Mouse (Mus musculus): ENCODE data around the gene Thegl.
"Not testable (repeated sequence)": the region's sequence is repeated elsewhere in the genome, so short reads cannot be mapped to it uniquely, and the experiment has no call there.

The Thegl gene

DNA sequence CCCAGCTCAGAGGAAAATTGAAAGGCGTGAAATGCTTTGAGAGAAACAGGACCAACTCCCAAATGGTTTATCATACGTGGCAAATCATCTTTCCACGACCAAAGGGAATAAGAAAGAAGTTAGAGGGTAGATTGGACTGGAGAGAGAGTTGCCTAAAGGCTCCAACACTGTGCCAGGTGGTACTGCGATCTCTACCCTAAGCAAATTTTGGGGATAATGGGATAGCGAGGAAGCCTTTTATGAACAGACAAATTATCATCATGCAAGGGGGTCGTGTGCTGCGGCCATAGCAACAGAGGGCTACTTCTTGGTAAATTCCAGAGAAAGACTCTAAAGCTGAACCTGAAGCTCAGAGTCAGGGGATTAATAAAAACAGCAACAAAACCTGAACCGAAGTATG, 78.1 kb downstream of the Thegl start:
- in situ Hi-C loops (cut with MseI, MboI), result loop anchor here in 1 of 2 experiments (5.0 kb wide), 1 partner anchor 73 kb away; no protein-coding TSS in a partner anchor

DNA sequence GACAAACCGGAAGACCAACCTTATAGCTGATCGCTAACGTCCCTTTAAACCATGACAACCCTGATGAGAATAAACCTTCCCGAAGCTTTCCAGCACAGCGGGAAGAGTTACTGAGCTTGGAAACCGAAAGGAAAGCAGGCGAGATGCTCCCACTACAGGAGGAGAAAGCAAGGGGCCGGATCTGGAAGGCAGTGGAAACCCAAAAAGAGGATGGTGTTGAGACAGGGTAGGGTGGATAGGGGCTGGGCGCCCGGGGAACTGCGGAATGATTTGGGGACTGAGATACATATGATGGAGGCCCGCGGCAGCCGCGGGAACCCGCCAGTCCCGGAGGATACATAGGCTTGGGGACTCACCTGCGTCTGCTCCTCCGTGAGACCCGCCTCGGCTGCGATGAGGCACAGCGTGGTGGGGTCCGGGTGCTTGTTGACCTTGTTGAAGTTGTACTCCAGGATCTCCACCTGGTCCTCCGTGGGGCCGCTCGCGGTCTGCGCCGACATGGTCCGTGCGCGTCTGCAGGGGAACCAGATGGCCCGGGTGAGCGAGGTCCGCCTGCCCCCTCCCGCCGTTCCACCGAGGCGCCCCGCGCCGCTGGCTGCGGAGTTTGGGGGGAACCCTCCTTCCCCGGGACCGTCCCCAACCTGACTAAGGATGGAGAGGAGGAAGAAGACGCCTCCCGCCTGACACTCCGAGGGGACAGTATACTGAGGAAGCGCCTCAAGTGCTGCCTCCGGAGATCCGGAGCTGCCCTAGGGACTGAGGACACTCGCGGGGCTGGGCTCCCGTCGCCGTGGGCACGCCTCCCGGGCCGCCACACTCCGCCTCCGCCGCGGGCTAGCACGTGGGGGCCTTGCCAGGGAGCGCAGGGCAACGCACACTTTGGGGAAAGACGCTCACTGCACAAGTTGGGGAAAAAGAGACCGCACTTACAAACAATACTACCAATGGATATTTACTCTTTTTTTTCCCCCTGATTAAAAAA, 79.0 kb downstream of the Thegl start:
- in situ Hi-C loops (cut with MseI, MboI), result loop anchor here in 1 of 2 experiments (5.0 kb wide), 1 partner anchor 72 kb away; no protein-coding TSS in a partner anchor

DNA sequence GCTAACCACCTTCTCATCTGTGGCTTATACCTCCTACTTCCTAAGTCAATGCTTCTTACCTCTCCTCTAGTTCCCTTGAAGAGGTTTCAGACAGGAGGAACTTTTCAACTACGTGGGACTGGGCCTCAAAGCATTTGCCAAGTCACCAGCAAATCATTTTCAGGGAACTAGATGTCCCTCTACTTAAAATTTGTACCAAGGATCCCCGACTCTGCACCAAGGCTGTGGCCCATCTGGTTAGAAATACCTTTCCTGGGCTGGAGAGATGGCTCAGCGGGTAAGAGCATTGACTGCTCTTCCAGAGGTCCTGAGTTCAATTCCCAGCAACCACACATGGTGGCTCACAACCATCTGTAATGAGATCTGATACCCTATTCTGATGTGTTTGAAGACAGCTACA, 80.4 kb downstream of the Thegl start:
- in situ Hi-C loops (cut with MseI, MboI), result not testable (repeated sequence)

- in situ Hi-C loops (cut with MseI, MboI), result no loop called here
These were observed 81.9 kb downstream of the Thegl start for GRCm38 (mm10) chr5:77097686-77098085.

DNA sequence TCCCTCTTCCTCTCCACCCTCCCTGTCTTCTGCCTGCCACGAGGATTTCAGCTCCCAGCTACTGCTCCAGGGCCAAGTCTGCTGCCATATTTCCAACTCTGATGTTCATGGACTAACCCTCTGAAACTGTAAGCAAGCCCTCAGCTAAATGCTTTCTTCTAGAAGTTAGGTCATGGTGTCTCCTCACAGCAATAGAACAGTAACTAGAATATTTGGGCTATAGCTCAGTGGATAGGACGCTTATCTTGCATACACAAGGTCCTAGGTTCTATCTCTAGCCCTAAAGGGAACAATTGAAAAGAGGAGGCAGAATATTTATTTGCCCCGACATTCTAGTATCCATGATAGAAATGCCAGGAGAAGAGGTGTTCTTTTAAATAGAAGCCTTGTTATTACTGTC, 83.1 kb downstream of the Thegl start:
- in situ Hi-C loops (cut with MseI, MboI), result no loop called here

DNA sequence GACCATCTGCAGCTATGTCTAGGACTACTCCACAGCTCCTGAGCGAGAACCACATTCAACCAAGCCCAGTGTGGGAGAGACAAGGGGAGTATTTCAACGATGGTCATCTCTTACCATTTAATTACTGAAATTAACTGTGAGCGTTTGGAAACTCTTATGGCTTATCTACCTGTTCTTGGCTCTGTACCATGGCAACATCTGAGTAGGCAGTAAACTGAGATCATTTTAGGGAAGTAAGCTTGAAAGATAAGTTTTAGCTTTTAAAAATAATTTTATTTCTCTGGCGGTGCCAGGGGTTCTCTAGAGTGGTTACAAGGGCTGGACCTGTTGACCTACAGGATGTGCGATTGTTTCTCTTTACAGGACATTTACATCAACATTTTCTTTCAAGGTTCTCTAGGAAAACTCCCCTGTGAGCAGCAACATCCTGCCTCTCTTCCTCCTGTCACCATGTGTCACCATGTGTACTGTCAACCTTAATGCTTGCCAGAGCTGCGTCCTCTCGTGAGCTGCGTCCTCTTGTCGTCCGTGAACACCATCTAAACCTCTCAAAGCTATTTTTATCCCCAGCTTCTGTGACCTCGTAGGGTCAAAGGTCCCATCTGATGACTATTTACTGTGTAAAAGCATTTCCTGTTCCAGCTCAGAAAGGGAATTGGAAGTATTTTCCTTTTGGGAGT, 83.6 kb downstream of the Thegl start:
- in situ Hi-C loops (cut with MseI, MboI), result no loop called here

GRCm38 (mm10) chr5:77099997-77100380, 84.2 kb downstream of the Thegl start:
- in situ Hi-C loops (cut with MseI, MboI), result no loop called here

DNA sequence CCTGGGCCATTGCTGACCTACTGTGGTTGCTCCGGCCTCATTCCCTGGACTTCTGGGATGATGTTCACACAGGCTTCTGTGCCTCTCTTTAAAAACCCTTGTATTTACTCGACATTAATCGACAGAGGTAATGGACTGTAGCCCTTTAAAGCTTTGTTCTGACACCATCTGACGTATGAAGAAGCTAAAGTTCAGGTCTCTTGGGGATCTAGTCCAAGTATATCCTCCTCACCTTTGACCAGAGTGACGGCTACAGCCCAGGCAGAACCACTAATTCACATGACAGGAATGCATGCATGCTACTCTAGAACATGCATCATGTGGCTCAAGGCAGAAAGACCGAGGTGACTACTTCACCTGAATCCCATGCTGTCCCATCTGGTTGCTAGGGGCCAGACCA, 84.9 kb downstream of the Thegl start:
- in situ Hi-C loops (cut with MseI, MboI), result no loop called here

DNA sequence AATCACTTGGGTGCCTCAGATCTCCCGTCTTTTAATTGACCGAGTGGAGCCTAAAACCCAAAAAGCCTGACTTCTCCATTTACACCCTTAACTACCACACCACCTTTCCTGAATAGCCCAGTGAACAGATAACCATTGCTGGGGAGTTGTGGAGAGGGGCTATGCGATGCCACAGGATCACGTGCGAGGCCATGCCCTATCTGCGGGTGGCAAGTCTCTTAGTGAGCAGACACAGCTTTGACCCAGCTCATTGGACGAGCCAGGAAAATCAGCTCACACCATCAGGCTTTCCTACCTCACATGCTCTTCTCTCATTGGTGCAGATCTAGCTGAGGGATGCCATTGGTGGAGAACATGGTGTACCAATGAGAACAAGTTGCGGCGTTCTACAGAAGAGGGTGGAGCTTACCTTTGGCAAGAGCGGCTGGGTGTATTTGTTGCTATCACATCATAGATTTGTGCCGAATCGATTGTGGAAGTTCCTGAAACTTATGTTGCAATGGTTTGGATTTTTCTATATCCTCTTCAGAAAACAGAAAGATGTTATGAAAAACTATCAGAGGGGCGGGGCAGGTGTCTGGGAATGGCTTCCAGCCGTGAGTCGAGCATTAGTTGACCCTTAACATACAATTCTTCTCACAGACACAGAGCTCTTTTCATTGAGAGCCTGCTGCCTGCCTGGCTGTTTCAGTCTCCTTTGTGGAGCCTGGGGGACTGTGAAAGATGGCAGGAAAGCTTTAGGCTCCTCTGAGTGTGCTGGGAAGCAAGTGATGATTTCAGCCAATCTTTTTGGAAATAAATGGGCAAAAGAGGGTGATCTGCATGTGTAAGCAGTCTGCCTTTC, 86.9 kb downstream of the Thegl start:
- in situ Hi-C loops (cut with MseI, MboI), result no loop called here

GRCm38 (mm10) chr5:77107146-77107822, 91.5 kb downstream of the Thegl start:
- in situ Hi-C loops (cut with MseI, MboI), result no loop called here

DNA sequence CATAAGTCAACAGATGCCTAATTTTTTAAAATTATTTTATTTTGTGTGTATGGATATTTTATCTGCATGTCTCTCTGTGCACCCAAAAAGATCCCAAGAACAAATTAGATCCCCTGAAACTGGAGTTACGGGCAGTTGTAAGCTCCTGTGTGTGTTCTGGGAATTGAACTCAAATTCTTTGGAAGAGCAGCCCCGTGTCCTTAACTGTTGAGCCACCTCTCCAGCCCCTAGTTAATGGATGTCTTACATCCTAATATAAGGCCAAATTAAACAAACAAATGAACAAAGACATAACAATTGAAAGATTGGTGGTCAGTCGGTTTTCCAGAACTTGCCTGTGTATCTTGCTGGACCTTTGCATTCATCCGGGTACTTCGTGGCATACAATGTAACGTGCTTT, 93.0 kb downstream of the Thegl start:
- in situ Hi-C loops (cut with MseI, MboI), result no loop called here

GRCm38 (mm10) chr5:77109814-77110213, 94.0 kb downstream of the Thegl start:
- in situ Hi-C loops (cut with MseI, MboI), result no loop called here

Measured in mouse trophoblast stem cell (cell line).